Mouse (Mus musculus): Measurements from ENCODE around the gene Flvcr1.

Gene Flvcr1

DNA sequence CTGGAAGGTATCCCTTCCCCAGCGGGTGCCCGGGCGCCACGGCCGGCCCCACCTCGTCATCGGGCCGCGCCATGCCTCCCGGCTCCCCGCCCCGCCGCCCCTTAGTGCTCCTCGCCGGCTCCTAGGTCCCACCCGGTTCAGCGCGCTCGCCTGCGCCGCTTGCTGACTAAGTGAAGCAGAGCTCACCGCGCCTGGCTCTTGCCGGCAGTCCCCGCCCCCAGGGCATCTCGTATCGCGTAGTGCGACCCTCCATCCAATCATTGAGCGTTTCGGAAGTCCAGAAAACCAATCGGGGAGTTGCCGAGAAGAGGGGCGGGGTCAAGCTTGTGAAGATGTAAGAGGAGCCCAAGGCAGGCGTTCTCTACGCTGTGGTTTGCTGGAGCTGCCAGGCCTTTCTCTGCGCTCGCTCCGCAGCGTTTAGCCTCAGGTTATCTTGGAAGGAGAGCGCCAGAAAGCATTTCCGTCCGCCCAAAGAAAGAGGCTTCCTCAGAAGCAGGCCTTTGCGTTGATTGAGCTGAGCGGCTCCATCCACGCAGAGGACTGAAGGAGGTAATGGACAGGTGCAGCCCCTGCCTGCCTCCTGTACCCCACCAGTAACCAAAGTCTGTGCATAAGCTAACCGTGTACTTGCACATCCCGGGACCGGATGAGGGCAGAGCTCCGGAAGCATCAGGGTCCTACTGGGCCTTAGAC, at the start of gene Flvcr1:
Flvcr1 (minus strand) TSS at position 138 of the 693 bp plus-strand sequence.
- peak; percentile 95 for DNase-seq (ENCODE audit: low spot score in 2 of 2)

DNA sequence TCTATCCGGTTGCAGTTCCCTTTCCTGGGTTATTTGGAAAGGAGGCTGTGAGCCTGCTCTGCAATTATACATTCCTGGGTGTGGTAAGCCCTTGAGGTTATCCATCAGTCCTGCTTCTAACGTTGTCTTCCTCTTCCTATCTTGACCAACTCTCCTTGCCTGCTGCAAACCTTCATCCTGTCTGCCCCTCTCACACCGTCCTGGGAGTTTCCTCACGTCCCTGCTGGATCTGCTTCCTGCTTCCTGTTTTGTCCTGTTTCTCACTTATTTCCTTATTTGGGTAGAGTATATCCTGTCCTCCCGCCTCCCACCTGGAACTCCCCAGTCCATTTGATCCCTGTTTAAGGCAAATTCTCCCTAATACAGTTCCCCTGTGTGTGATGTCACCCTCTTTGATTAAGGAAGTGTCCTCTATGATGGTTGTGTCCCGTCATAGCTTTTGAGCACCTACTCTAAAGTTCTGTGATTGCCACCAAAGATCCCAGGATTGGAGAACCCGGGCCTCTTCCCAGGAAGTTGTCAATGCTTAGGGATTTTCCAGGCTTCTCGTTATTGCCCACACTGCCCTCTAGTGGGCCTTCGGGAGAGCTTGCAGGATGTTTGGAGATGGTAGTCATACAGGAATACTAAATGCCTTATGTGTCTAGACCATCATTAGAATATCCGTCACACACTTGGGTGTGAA, 49.4 kb upstream of the Flvcr1 start:
- no peak for DNase-seq (ENCODE audit: low spot score in 2 of 2)

DNA sequence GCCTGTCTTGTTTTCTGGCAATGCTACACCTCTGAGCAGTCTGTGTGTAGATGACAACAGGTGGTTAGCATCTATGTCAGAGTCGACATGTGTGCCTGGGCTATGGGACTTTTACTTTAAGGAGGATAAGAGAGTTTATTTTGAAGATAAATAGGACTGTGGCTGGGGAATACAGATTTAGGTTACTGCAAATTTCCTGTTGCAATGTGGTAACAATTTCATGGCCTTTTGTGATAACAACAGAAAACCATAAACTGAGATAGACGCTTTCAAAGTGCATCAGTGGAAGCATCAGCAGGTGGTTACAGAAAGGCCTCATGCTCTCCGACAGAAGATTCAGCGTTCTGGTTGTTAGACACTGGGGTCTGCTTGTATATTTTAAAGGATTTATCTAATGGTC, 47.5 kb upstream of the Flvcr1 start:
- no peak for DNase-seq (ENCODE audit: low spot score in 2 of 2)

DNA sequence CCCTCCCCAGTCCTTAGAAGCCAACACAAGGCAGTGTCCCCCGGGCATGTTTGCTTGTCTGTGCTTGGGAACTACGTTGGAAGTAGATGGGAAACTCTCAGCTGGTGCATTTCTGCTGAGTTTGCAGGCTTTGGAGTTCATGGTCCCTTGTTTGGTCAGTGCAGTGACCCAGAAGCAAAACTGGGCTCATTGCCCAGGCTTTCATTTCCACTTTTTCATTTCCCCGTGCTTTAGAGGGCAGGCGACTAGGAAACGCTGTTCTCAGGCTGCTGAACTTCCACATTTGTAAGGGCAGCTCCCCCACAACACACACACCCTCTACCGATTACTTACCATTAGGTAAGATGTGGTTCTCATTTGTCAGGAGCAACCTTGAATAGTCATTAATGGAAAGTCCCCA, 47.0 kb upstream of the Flvcr1 start:
- DNase-seq (ENCODE audit: low spot score in 2 of 2): no peak

DNA sequence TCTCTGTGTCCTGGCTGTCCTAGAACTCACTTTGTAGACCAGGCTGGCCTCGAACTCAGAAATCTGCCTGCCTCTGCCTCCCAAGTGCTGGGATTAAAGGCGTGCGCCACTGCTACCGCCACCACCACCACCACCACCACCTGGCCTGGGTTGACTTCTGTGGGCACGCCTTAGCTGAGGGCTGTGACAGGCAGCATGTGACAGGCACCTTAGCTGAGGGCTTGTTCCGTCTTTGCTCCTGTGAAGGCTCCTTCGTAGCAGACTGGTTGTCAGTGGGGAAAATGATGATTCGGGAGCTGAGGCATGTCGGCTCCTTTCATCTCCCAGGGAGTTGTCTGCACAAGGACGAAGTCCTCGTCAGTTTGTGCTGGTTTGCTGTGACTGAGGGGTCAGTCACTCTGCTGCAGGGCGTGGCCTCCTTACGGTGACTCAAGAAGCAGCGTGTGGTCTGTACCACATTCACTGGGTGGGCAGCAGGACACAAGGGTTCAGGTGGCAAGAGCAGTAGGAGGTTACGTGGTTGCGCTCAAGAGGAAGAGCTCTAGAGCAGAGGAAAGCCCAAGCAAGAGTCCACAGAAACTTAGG, 46.5 kb upstream of the Flvcr1 start:
- no peak for DNase-seq (ENCODE audit: low spot score in 2 of 2)

DNA sequence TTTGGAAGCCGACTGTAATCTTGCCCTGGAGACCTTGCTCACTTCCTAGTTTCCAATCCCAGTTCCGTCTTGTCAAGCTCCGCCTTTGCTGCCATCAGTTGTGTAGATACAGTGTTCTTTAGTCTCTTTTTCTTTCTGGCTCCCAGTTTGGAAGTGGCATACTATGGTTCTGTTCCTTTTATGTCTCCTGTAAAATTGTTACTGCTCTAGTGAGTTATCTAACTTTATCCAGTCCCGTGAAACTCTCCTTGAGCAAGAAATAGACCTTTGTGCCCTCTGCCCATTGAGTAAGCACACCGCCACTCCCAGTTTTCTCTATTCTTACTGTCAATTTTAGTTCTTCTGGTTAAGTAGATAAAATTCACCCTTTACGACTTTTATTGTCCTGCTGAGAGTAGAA, 45.7 kb upstream of the Flvcr1 start:
- no peak for DNase-seq (ENCODE audit: low spot score in 2 of 2)

DNA sequence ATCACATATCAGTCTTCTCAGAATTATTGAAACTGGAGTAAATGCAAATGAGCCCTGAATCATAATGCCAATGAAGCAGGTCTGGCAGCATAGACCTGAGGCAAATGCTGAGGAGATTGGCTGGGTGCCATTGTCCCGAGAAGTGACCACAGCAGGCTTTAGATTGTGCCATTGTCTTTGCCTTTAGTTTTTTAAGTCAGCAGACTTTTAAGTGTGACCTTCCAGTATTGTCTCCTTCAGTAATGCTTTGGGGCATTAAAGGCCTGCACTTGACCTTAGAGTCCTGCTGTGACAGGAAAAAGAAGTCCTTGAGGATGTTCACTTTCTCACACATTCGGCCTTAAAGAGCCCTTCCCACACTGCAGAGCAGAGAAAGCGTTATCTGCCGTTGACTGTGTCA, 44.3 kb upstream of the Flvcr1 start:
- no peak for DNase-seq (ENCODE audit: low spot score in 2 of 2)

DNA sequence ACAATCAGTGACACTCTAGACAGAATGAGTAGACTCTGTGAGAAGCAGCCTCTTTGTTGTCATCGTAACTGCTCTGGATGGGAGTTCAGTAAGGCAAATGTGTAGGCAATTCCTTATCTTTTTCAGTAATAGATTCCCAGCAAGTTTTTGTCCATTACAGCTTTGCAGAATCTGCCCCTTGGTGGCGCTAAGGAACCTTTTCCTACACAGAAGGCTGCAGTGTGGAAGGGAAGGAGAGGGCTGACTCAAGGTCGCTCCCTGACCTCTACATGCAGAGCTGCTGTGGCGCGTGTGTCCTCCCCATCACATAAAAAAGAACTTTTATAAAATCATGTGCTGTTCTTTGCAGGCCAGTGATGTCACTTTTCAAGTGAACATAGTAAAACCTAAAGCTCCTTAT, 42.4 kb upstream of the Flvcr1 start:
- DNase-seq (ENCODE audit: low spot score in 2 of 2): no peak

DNA sequence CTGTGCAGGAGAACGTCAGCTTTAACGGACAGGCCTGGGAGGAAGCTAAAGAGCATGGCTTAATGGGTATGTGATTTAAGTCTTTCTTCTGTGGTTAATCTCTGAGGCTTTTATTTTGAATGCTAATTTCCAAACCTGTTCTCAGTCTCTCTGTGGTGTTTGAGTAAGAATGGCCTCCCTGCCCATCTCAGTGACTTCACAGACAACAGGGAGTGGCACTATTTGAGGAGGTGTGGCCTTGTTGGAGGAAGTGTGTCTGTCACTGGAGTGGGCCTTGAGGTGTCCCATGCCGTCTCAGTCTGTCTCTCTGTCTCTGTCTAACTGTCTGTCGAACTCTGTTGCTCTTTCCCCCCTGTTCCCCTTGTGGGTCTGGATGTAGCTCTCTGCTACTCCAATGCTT, 39.2 kb upstream of the Flvcr1 start:
- no peak for DNase-seq (ENCODE audit: low spot score in 2 of 2)

DNA sequence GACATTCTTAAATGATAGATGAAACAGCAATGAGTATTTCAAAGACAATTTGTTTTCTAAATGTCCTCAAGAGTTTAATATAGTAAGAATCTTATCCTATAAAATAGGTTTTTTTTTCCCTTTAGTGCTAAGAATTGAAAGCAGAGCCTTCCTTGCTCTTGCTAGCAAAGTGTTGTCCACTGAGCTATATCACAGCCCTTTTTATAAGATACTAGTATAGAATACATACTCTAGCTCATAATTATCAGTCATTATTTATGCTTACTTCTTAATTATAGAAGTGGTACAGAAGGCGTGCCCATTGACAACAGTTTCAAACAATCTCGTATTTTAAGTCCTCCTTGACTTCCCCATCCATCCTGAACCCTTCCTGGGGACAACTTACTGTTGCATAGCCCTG, 38.6 kb upstream of the Flvcr1 start:
- DNase-seq (ENCODE audit: low spot score in 2 of 2): no peak

DNA sequence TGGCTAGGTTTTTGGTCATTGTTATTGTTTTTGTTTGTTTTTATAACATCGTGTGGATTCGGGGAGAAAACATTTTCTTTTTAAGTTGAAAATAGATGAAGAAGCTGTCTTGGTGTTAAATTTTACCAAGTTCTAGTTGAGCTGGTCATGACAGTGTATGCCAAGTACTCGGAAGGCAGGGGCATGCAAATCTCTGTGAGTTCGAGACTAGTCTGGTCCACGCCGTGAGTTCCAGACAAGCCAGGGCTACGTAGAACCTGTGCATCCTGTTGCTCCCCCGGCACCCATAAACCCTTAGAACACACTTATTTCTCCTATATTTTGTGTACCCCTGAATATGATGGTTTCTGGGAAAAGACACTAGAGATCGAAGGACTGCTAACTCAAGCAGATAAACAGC, 37.7 kb upstream of the Flvcr1 start:
- DNase-seq (ENCODE audit: low spot score in 2 of 2): no peak

DNA sequence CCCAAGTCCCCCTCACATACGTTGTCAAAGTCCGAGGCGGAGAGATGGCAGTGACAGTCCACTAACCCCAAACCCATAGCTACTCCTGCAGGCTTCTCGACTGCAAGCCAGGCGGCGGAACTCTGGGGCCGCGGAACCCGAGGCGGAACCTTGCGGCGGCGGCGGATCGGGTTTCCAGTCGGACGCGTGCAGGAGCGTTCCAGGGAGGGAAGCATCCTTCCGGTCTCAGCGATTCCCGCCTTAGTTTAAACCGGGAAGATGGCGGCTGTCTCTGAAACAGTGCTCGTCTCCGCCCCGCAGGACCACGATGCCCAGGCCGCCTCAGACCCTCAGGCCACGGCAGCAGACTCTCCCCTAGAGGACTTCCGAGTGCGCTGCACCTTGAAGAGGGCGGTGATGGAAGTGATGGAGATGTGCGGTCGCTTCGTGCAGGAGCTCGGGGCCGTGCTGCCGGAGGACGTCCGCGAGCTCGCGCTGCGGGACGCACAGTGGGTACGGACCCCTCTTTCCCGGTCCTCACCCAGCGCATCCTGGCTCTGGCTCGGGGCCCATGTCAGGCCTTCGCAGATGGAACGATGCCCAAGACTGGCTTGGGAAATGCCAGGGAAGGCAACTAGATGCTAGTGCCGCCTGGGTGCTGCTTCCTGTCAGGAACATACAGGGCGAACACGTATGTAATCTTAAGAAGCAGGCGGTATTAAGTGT, 37.0 kb upstream of the Flvcr1 start, which contains the start of the genes Tatdn3 and Nsl1:
Tatdn3 (minus strand) TSS at position 152 of the 705 bp plus-strand sequence.
Nsl1 (plus strand) TSS at position 232 of the 705 bp plus-strand sequence.
- DNase-seq (ENCODE audit: low spot score in 2 of 2): peak; percentile 88 to 93

DNA sequence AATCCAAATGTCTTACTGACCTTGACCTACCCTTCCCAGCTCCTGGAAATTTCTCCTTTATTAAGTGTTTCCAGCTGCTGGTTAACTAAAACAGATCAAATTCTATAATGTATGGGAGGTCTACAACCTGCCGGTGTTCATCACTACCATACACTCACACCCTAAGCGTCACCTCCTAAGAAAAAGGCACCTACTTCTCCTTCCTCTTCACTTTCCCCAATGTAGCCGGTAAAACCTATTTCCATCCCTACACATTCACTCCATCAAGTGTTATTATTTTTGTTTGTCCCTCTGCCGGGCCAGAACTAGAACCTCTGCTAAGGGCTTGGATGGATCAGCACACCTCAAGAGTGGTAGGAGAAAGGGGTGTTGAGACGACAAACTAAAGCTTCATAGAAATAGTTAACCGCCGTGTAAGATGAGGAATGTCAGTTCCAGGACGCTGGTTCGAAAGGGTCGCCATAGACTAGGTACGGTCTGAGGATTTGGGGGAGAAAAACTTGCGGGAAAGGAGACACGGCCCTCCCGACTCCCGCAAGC, 36.4 kb upstream of the Flvcr1 start:
- no peak for DNase-seq (ENCODE audit: low spot score in 2 of 2)

DNA sequence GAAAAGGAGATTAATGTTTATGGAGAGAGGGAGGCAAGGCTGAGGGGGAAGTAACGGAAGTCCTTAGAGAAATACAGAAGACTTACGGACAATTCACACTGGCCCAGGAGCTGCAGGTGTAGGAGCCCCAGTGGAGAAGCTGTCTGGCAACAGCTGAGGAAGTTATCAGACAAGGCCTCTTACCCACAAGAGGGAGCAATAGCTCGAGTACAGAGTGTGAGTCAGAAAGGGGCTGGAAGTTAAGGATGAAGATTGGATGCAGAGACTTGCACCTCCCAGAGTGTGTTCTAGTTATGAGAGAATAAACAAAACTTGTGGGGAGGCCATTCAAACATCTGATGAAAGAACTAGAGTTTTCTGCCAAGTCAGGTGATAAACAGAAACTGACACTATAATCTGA, 31.5 kb upstream of the Flvcr1 start:
- DNase-seq (ENCODE audit: low spot score in 2 of 2): no peak

DNA sequence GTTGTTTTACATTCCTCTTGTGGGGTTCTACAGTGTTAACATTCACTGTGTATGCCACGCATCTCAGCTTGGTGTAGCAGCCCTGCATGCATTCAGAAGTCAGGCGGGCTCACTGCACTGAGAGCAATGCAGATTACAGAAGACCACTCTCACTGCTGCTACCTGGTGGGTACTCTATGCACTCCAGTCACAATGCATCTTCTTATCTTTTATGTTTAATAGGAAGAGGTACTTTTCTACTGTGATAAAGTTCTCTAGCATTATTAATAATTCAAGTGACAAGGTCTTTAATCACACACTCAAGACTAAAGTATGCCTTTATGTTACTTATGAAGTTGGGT, 29.5 kb upstream of the Flvcr1 start:
- no peak for DNase-seq (ENCODE audit: low spot score in 2 of 2)

DNA sequence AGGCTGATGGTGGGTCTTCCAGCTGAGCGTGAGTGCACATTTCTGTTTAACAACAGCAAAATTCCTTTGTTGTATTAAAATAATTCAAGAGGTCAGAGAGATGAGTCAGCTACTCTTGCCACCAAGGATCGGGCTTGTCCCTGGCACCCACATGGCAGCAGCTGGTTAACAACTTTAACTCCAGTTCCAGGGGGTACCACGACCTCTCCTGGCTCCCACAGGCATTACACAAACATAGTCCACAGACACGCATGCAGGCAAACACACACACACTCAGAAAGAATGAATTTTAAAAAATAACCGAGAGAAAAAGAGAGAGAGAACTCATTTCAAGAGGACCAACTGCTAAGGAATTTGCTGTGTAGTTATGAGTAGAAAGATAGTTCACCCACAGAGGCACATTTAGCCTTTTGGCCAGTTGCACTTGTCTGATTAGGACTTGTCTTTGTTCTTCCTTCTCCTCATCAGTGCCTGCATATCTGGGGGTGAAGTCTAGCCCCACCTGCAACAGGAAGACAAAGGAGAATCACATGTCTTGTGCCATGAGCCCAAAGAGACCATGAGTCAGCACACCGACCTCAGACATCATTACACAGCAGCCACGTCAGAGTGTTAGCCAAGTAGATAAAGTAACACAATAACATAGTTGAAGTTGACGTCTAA, 29.0 kb upstream of the Flvcr1 start:
- DNase-seq (ENCODE audit: low spot score in 2 of 2): no peak

DNA sequence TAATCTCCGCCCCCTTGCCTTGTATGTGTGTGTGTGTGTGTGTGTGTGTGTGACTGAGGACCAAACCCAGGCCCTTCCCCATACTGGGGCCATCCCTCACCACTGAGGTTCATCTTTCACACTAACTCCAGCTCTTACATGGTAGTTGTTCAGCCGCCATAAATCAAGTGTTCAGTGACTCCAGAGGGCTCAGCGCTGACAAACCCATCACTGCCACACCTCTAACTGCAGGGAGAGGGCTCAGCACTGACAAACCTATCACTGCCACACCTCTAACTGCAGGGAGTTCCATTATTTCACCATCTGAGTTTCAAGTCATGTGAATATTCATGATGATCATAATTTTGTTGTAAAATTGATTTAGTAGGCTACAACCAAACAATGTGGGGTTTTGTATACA, 27.6 kb upstream of the Flvcr1 start:
- no peak for DNase-seq (ENCODE audit: low spot score in 2 of 2)

DNA sequence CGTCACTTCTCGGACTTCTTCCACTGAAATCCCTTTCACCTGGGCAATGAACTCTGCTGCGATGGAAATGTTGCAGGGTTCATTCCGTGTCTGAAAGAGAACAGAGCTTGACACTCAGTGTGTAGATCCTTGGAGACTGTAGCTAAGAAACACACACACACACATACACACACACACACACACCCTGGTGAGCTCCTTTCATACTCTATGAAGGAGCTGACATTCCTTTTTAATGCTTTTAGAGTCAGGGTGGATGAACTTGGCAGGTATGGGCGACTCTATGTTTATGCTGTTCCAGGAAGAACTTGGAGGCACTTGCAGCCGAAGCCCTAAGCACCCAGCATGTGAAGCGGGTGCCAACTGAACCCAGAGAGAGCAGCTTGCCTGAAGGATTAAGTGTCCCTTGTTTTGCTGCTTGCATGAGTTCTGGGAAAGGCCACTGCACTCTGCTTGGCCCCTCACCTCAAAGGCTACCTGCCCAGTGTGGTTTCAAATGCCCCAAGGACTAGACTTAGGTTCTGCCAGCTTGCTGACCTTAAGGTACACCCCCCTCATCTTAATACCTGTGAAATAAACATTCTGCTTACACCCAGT, 20.4 kb upstream of the Flvcr1 start:
- DNase-seq (ENCODE audit: low spot score in 2 of 2): no peak

DNA sequence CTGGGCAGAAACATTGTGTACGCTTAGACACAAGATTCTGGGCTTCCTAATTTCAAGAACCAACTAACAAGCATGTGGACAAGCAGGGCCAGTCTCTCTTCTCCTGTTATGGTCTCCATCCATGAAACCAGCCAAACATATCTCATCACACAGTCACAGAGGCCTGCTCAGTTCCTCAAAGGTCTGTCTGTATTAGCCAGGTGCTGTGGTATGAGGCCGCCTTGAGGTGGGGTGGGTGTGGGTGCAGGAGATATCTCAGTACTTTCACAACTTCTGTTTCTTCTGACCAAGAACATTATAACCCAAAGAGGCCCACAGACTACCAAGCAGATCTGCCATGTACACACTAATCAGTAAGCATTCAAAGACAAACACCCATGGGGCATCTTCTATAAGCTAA, 19.3 kb upstream of the Flvcr1 start:
- no peak for DNase-seq (ENCODE audit: low spot score in 2 of 2)

DNA sequence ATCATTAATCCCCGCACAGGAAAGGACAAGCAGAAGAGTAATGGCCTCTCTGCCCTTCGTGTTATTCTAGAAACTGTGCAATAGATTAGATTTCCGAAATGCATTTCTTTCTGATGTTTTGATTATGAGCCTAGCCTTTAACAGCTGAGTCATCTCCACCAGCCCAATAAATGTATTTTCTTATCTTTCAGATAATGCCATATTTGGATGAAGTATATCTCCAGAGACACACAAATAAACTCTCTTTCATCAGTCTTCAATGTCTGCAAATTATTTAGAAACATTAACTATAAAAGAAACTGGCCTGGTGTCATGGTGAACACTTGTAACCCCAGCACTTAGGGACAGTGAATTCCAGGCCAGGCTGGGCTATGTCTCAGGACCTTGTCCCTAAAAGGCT, 16.7 kb upstream of the Flvcr1 start:
- DNase-seq (ENCODE audit: low spot score in 2 of 2): no peak

DNA sequence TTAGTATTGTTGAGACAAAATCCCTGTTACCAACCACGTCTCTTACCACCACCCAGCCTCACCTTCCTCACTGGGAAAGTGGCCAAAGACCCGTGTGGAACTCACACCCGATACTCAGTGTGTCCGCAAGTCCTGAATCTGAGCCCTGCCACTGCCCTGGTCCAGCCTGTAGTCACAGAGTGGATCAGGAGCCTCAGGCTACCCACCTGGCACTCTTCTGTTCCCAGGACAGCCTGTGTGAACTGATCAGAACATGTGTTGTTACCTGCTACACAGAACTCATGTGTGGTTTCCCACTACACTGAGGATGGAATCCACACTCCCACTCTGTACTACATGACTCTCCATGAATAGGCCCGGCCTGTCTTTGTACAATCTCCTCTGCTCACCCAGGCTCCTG, 16.1 kb upstream of the Flvcr1 start:
- no peak for DNase-seq (ENCODE audit: low spot score in 2 of 2)

Measured in spleen, postnatal 14 days (tissue).